Mouse (Mus musculus) midbrain, embryonic 13.5 days (tissue): ENCODE data around the gene Amd2. TPM values are rescaled to one million over a fixed set of nuclear protein-coding genes. Genes with fewer than 3 reads are reported as not detected.

Experiments used
- ATAC-seq: fragments of 200-750 bp; cut with Nextera tagmentation; 2 replicates; pipeline ENCODE4 v1.8.0; 2017; ENCODE audit warnings: mild to moderate bottlenecking, moderate TSS enrichment, moderate library complexity
- H3K27ac ChIP-seq: fragments of 300-500 bp; sonication (generic); 2 replicates; pipeline ENCODE4 v1.5.1; 2015; ENCODE audit warnings: inconsistent platforms, mild to moderate bottlenecking, moderate library complexity
- H3K27me3 ChIP-seq: fragments of 300-500 bp; sonication (generic); 2 replicates; pipeline ENCODE4 v1.6.1; 2015; ENCODE audit warnings: mild to moderate bottlenecking, inconsistent platforms
- H3K36me3 ChIP-seq: fragments of 300-500 bp; sonication (generic); 2 replicates; pipeline ENCODE4 v1.6.1; 2015; ENCODE audit warnings: mild to moderate bottlenecking, inconsistent platforms
- H3K4me1 ChIP-seq: fragments of 300-500 bp; sonication (generic); replicated peaks from 2 replicates; pipeline ENCODE4 v1.6.1; 2015; ENCODE audit warnings: inconsistent platforms
- H3K4me2 ChIP-seq: fragments of 300-500 bp; sonication (generic); replicated peaks from 2 replicates; pipeline ENCODE4 v1.6.1; 2015; ENCODE audit warnings: moderate library complexity, mild to moderate bottlenecking, inconsistent platforms
- H3K4me3 ChIP-seq: fragments of 300-500 bp; sonication (generic); replicated peaks from 2 replicates; pipeline ENCODE4 v1.5.1; 2015; ENCODE audit warnings: mild to moderate bottlenecking, inconsistent platforms
- H3K9ac ChIP-seq: fragments of 300-500 bp; sonication (generic); replicated peaks from 2 replicates; pipeline ENCODE4 v1.6.1; 2015; ENCODE audit warnings: mild to moderate bottlenecking, inconsistent platforms
- H3K9me3 ChIP-seq: fragments of 300-500 bp; sonication (generic); 2 replicates; pipeline ENCODE4 v1.6.1; 2016; ENCODE audit warnings: mild to moderate bottlenecking, inconsistent platforms
- WGBS: fragments of 180-500 bp; shearing (Covaris S2); methylation state at CpG from one replicate; pipeline ENCODE4 v1.1.7; 2015; 5-methylcytosine and 5-hydroxymethylcytosine counted together
- polyA plus RNA-seq: library from polyadenylated mRNA; unstranded; fragments of >200 nt; fragmentation: Nextera tagmentation; extraction: Ambion mirVana; gene quantifications from 2 replicates; pipeline ENCODE4 v1.2.1, GENCODE M21; 2015

The Amd2 gene
- 2.3 and 2.9 TPM in 2 replicates for polyA plus RNA-seq

GRCm38 (mm10) chr10:35711792-35712191, at the start of gene Amd2:
Gene Amd2, minus strand, starts transcription at chr10:35711892.
- Histone ChIP-seq H3K27ac (no peak within 1 kb of the TSS), H3K36me3 (no peaks in the 10 kb centered on the region), H3K9me3 (no peaks in the 10 kb centered on the region), H3K4me2 (no peak within 1 kb of the TSS), H3K4me3 (no peak within 1 kb of the TSS), H3K9ac (no peak within 1 kb of the TSS), H3K4me1 (no peaks in the 10 kb centered on the region), H3K27me3 (no peaks in the 10 kb centered on the region)
- WGBS = 91% methylated on average over 8 of the region's 8 CpGs
- ATAC-seq = no peak

GRCm38 (mm10) chr10:35761280-35761679, 49.6 kb upstream of the Amd2 start:
- Histone ChIP-seq H3K9ac (no peak overlapping the region), H3K4me2 (no peak overlapping the region), H3K4me3 (no peak overlapping the region), H3K27me3 (no peaks in the 10 kb centered on the region), H3K27ac (no peak overlapping the region), H3K36me3 (no peaks in the 10 kb centered on the region), H3K9me3 (no peaks in the 10 kb centered on the region), H3K4me1 (no peaks in the 10 kb centered on the region)
- WGBS = 86% methylated on average over 3 of the region's 3 CpGs
- no peak for ATAC-seq

GRCm38 (mm10) chr10:35737639-35738038, 25.9 kb upstream of the Amd2 start:
- no peaks in the 10 kb centered on the region for H3K9me3 ChIP-seq
- no peaks in the 10 kb centered on the region for H3K36me3 ChIP-seq
- no peak overlapping the region for H3K9ac ChIP-seq
- no peak overlapping the region for H3K4me2 ChIP-seq
- WGBS = 89% methylated on average over 2 of the region's 2 CpGs
- no peak overlapping the region for H3K4me3 ChIP-seq
- H3K4me1 ChIP-seq = no peaks in the 10 kb centered on the region
- no peaks in the 10 kb centered on the region for H3K27me3 ChIP-seq
- no peak for ATAC-seq
- no peak overlapping the region for H3K27ac ChIP-seq

GRCm38 (mm10) chr10:35714266-35714665, 2.6 kb upstream of the Amd2 start:
- no peaks in the 10 kb centered on the region for H3K9me3 ChIP-seq
- H3K36me3 ChIP-seq = no peaks in the 10 kb centered on the region
- no peak overlapping the region for H3K4me3 ChIP-seq
- no peaks in the 10 kb centered on the region for H3K27me3 ChIP-seq
- no peak overlapping the region for H3K9ac ChIP-seq
- no peaks in the 10 kb centered on the region for H3K4me1 ChIP-seq
- H3K4me2 ChIP-seq = no peak overlapping the region
- ATAC-seq = no peak
- H3K27ac ChIP-seq = no peak overlapping the region
